Mouse (Mus musculus) forebrain, embryonic 14.5 days (tissue): ENCODE measurements at regions not wholly inside any gene's neighbourhood (a gene's known extent, or its start where the extent isn't known, plus 50 kb on each side); places are given as distances from the start of the nearest gene placed in this dataset.

ENCODE experiments used
- ATAC-seq: fragments of 200-750 bp; cut with Nextera tagmentation; 2 replicates; pipeline ENCODE4 v1.8.0; 2017; ENCODE audit warnings: mild to moderate bottlenecking, moderate library complexity
- DNase-seq: peaks from one replicate; pipeline ENCODE4 v3.0.0-alpha.2; 2015; ENCODE audit warnings: low spot score
- H3K27ac ChIP-seq: fragments of 300-500 bp; sonication (generic); 2 replicates; pipeline ENCODE4 v1.5.1; 2014; ENCODE audit warnings: low read depth, mild to moderate bottlenecking, control low read depth, low read length, moderate library complexity
- H3K27me3 ChIP-seq: fragments of 300-500 bp; sonication (generic); replicated peaks from 2 replicates; pipeline ENCODE4 v1.6.1; 2014; ENCODE audit warnings: low read length, control low read depth, mixed read lengths; ENCODE audit not compliant: control insufficient read depth, insufficient read depth
- H3K36me3 ChIP-seq: fragments of 300-500 bp; sonication (generic); 2 replicates; pipeline ENCODE4 v1.6.1; 2014; ENCODE audit warnings: low read length, control low read depth; ENCODE audit not compliant: control insufficient read depth, insufficient read depth
- H3K4me1 ChIP-seq: fragments of 300-500 bp; sonication (generic); 2 replicates; pipeline ENCODE4 v1.6.1; 2014; ENCODE audit warnings: antibody characterized with exemption, low read length, control low read depth; ENCODE audit not compliant: control insufficient read depth, insufficient read depth
- H3K4me2 ChIP-seq: fragments of 300-500 bp; sonication (generic); 2 replicates; pipeline ENCODE4 v1.6.1; 2014; ENCODE audit warnings: mild to moderate bottlenecking, control low read depth, low read length
- H3K4me3 ChIP-seq: fragments of 300-500 bp; sonication (generic); 2 replicates; pipeline ENCODE4 v1.5.1; 2014; ENCODE audit warnings: low read depth, low read length, control low read depth
- H3K9ac ChIP-seq: fragments of 300-500 bp; sonication (generic); 2 replicates; pipeline ENCODE4 v1.6.1; 2014; ENCODE audit warnings: mild to moderate bottlenecking, low read length, control low read depth, moderate library complexity
- H3K9me3 ChIP-seq: fragments of 300-500 bp; sonication (generic); replicated peaks from 2 replicates; pipeline ENCODE4 v1.6.1; 2016; ENCODE audit warnings: low read length, control low read depth, mixed read lengths; ENCODE audit not compliant: control insufficient read depth
- WGBS: fragments of 180-500 bp; shearing (Covaris S2); extraction: QIAGEN DNeasy Blood & Tissue Kit; methylation state at CpG from one replicate; pipeline ENCODE4 v1.1.7; 2014; 5-methylcytosine and 5-hydroxymethylcytosine counted together

- H3K27ac ChIP-seq, result no peak overlapping the region
- ATAC-seq, result no peak
- 50% methylated on average over 3 of the region's 3 CpGs for WGBS
Measured at GRCm38 (mm10) chr2:148123780-148124179, 77.0 kb upstream of the Foxa2 start.

GRCm38 (mm10) chr2:148133811-148134210 is 87.0 kb upstream of the Foxa2 start:
- no peak overlapping the region for H3K27ac ChIP-seq
- no peak overlapping the region for H3K4me2 ChIP-seq
- no peaks in the 10 kb centered on the region for H3K36me3 ChIP-seq
- no peaks in the 10 kb centered on the region for H3K4me1 ChIP-seq
- DNase-seq (no peak), ATAC-seq (no peak)
- 85% methylated on average over 1 of the region's 1 CpGs for WGBS
- no peaks in the 10 kb centered on the region for H3K9me3 ChIP-seq
- no peaks in the 10 kb centered on the region for H3K27me3 ChIP-seq
- H3K4me3 ChIP-seq, result no peak overlapping the region
- H3K9ac ChIP-seq, result no peak overlapping the region

More at GRCm38 (mm10) chr2:148123780-148124179, 77.0 kb upstream of the Foxa2 start:
- Histone ChIP-seq H3K9me3 (no peaks in the 10 kb centered on the region), H3K27me3 (no peaks in the 10 kb centered on the region), H3K4me3 (no peak overlapping the region), H3K9ac (no peak overlapping the region), H3K36me3 (no peaks in the 10 kb centered on the region), H3K4me2 (no peak overlapping the region), H3K4me1 (no peaks in the 10 kb centered on the region)
- DNase-seq, result no peak

- Histone ChIP-seq H3K4me2 (no peak overlapping the region), H3K27ac (no peak overlapping the region), H3K9me3 (no peaks in the 10 kb centered on the region), H3K27me3 (no peaks in the 10 kb centered on the region), H3K36me3 (no peaks in the 10 kb centered on the region), H3K4me3 (no peak overlapping the region), H3K4me1 (no peaks in the 10 kb centered on the region), H3K9ac (no peak overlapping the region)
- WGBS, result 86% methylated on average over 4 of the region's 4 CpGs
- ATAC-seq (no peak), DNase-seq (no peak)
Measured at GRCm38 (mm10) chr2:148141936-148142335, 95.2 kb upstream of the Foxa2 start.

GRCm38 (mm10) chr2:148144816-148145215 is 98.0 kb upstream of the Foxa2 start:
- no peak overlapping the region for H3K4me2 ChIP-seq
- H3K27ac ChIP-seq, result no peak overlapping the region
- WGBS, result 58% methylated on average over 1 of the region's 1 CpGs
- H3K36me3 ChIP-seq, result no peaks in the 10 kb centered on the region
- no peak overlapping the region for H3K4me3 ChIP-seq
- H3K9me3 ChIP-seq, result no peaks in the 10 kb centered on the region
- DNase-seq, result no peak
- ATAC-seq, result no peak
- H3K27me3 ChIP-seq, result no peaks in the 10 kb centered on the region
- H3K4me1 ChIP-seq, result no peaks in the 10 kb centered on the region
- H3K9ac ChIP-seq, result no peak overlapping the region

- no peaks in the 10 kb centered on the region for H3K4me1 ChIP-seq
- no peaks in the 10 kb centered on the region for H3K36me3 ChIP-seq
- H3K4me3 ChIP-seq, result no peak overlapping the region
- no peak for DNase-seq
- no peak overlapping the region for H3K27ac ChIP-seq
- no peaks in the 10 kb centered on the region for H3K27me3 ChIP-seq
- no peaks in the 10 kb centered on the region for H3K9me3 ChIP-seq
- no peak for ATAC-seq
- H3K4me2 ChIP-seq, result no peak overlapping the region
- no peak overlapping the region for H3K9ac ChIP-seq
Measured at GRCm38 (mm10) chr2:148148272-148148671, 101.5 kb upstream of the Foxa2 start.

GRCm38 (mm10) chr2:148149426-148149825 is 102.7 kb upstream of the Foxa2 start:
- Histone ChIP-seq H3K4me3 (no peak overlapping the region), H3K27me3 (no peaks in the 10 kb centered on the region), H3K27ac (no peak overlapping the region), H3K4me2 (no peak overlapping the region), H3K9me3 (no peaks in the 10 kb centered on the region), H3K9ac (no peak overlapping the region), H3K4me1 (no peaks in the 10 kb centered on the region), H3K36me3 (no peaks in the 10 kb centered on the region)
- WGBS, result 86% methylated on average over 1 of the region's 1 CpGs
- no peak for ATAC-seq
- DNase-seq, result no peak

- DNase-seq, result no peak
- H3K9ac ChIP-seq, result no peak overlapping the region
- no peaks in the 10 kb centered on the region for H3K36me3 ChIP-seq
- H3K4me1 ChIP-seq, result no peaks in the 10 kb centered on the region
- no peak overlapping the region for H3K27ac ChIP-seq
- H3K4me2 ChIP-seq, result no peak overlapping the region
- H3K27me3 ChIP-seq, result no peaks in the 10 kb centered on the region
- no peak for ATAC-seq
- WGBS, result 75% methylated on average over 6 of the region's 6 CpGs
- no peak overlapping the region for H3K4me3 ChIP-seq
- H3K9me3 ChIP-seq, result no peaks in the 10 kb centered on the region
Measured at GRCm38 (mm10) chr2:148153513-148154271, 106.9 kb upstream of the Foxa2 start.

GRCm38 (mm10) chr2:148156122-148156521 is 109.4 kb upstream of the Foxa2 start:
- WGBS, result 78% methylated on average over 2 of the region's 2 CpGs
- Histone ChIP-seq H3K36me3 (no peaks in the 10 kb centered on the region), H3K9ac (no peak overlapping the region), H3K27ac (no peak overlapping the region), H3K27me3 (no peaks in the 10 kb centered on the region), H3K4me3 (no peak overlapping the region), H3K4me1 (no peaks in the 10 kb centered on the region), H3K9me3 (no peaks in the 10 kb centered on the region), H3K4me2 (no peak overlapping the region)
- ATAC-seq, result no peak
- no peak for DNase-seq

- no peaks in the 10 kb centered on the region for H3K9me3 ChIP-seq
- no peak overlapping the region for H3K27ac ChIP-seq
- no peak for DNase-seq
Measured at GRCm38 (mm10) chr2:148159028-148159600, 112.3 kb upstream of the Foxa2 start.

More at GRCm38 (mm10) chr2:148159028-148159600, 112.3 kb upstream of the Foxa2 start:
- Histone ChIP-seq H3K4me3 (no peak overlapping the region), H3K4me2 (no peak overlapping the region), H3K27me3 (no peaks in the 10 kb centered on the region), H3K4me1 (no peaks in the 10 kb centered on the region), H3K9ac (no peak overlapping the region), H3K36me3 (no peaks in the 10 kb centered on the region)
- no peak for ATAC-seq
- 81% methylated on average over 8 of the region's 8 CpGs for WGBS
